Mouse (Mus musculus) liver, postnatal 0 days (tissue): ENCODE results near the gene E130308A19Rik.

ENCODE experiments used
- CTCF ChIP-seq: sonication (generic); IDR thresholded peaks from 2 replicates; pipeline ENCODE4 v1.5.1; 2016; ENCODE audit warnings: antibody characterized with exemption, low read depth
- EP300 ChIP-seq: IDR thresholded peaks from 2 replicates; pipeline ENCODE4 v1.6.1; 2016; ENCODE audit warnings: antibody characterized with exemption, low read depth, mild to moderate bottlenecking

GRCm38 (mm10) chr4:59670015-59670414, 44.0 kb downstream of the E130308A19Rik start:
- TF ChIP-seq CTCF = no peak
- no peak for TF ChIP-seq EP300
